Mouse (Mus musculus): ENCODE results near the gene Pcif1. TPM values are rescaled to one million over a fixed set of nuclear protein-coding genes. Genes with fewer than 3 reads are reported as not detected.

Gene Pcif1
- total RNA-seq, 2 experiments from 2014 or later = 42.1 to 43.3 TPM

DNA sequence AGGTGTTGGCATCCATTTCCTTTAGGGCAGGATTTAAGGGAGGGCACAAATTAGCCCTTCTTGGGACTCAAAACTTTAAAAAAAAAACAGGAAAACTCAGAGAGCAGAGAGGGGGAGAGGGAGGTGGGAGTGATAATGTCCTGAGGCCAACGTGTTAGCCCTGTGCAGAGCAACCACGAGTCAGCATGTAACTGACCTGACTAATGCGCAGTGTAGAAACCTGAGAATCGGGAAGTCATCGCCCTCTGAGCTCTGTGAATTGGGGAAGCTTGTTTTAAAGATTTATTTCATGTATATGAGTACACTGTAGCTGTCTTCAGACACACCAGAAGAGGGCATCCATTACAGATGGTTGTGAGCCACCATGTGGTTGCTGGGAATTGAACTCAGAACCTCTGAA, 37.7 kb downstream of the Pcif1 start:
- no peak for DNase-seq (ENCODE audit: low spot score in 2 of 2)

DNA sequence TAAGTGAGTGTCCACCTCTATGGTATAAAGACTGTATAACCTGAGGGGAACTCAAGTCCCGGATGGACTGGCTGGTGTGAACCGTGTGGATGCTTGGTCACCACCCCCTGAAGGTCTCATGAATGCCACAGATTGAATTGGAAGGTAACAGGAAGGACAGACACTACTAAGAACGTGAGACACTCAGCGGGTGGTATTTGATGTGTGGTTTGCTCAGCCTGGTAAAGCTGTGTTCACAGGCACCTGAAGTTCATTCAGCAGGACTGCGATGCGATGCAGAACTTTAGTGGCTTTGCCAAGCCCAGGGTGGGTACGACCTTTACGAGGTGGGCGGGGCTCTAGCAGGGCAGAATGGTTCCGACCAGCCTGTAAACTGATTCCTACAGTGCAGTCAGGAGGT, 38.3 kb downstream of the Pcif1 start:
- DNase-seq (ENCODE audit: low spot score in 2 of 2) = no peak

DNA sequence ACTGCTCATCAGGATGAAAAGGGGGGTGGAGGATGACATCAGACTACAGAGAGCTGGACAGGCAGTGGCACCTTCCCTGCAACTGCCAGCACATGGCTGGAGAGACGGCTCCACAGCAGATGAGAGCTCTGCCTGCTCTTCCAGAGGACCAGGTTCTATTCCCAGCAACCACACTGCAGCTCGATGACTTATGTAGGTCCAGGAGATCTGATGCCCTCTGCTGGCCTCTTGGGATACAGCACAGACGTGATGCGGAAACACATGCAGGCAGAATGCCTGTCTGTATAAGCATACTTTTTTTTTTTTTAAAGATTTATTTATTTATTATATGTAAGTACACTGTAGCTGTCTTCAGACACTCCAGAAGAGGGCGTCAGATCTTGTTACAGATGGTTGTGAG, 39.2 kb downstream of the Pcif1 start:
- no peak for DNase-seq (ENCODE audit: low spot score in 2 of 2)

DNA sequence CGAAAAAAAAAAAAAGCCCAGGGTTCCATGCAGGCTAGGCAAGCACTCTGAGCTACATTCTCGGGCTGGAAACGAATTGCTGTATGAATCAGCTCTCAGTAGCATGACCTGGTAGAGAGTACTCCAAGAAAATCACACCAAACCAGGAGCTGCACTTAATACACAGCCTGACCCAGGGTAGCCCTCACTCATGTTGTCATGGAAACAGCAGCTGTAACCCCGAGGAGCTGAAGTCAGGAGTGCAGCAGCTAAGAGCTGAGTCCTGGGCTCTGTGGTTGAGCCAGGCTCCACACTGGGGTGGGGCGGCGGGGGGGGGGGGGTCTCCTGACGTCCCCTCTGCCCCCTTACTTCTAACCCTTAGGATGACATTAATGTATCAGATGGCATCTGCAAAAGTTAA, 42.9 kb downstream of the Pcif1 start:
- no peak for DNase-seq (ENCODE audit: low spot score in 2 of 2)

DNA sequence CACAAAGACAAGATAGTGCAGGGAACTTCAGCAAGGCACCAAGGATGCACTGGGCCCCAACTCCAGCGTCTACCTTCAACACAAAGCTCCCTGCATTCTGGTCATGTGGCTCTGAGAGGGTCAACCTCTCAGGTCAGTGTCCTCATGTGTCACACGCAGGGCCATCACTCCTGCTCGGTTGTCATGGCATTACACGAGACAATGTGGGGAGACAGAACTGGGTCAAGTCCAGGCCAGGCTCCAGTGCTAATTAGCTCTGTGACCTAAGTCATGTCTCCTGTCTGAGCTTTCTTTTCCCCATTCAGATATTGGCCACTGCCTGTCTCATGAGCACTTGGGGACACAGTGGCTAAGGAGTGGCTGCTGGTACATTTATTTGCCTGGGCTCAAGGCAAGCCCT, 44.2 kb downstream of the Pcif1 start:
- no peak for DNase-seq (ENCODE audit: low spot score in 2 of 2)

DNA sequence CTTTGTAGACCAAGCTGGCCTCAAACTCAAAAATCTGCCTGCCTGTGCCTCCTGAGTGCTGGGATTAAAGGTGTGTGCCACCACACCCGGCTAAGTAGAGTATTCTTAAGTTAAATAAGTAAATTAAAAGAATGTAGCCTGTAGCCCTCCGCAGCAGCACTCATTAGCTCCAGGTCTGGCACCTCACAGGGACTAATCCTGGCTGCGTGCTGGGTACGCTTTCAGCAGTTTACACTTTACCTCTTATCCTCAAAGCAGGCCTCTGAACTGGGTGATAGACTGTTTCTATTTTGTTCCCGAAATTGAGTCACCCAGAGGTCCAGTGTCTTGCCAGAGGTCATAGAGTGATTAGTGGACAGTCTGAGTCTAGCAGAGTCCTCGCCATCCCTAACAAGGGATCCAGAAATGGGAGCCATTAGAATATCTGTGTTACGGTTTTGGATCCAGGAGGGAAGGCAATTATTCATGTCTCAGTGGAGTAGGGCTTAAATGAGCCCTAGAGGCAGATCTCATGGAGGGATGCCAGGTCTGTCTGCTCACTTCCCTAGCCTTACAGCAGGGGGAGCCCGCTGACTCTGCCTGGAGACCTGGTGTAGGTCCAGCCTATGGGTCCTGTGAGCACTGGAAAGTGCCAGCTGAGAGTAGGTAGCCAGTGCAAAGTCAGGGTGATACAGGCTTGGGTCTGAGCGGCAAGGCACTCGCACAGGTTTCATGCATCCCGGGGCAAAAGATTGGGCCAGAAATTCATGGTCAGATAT, 45.2 kb downstream of the Pcif1 start:
- peak; percentile 76 to 79 for DNase-seq (ENCODE audit: low spot score in 2 of 2)

DNA sequence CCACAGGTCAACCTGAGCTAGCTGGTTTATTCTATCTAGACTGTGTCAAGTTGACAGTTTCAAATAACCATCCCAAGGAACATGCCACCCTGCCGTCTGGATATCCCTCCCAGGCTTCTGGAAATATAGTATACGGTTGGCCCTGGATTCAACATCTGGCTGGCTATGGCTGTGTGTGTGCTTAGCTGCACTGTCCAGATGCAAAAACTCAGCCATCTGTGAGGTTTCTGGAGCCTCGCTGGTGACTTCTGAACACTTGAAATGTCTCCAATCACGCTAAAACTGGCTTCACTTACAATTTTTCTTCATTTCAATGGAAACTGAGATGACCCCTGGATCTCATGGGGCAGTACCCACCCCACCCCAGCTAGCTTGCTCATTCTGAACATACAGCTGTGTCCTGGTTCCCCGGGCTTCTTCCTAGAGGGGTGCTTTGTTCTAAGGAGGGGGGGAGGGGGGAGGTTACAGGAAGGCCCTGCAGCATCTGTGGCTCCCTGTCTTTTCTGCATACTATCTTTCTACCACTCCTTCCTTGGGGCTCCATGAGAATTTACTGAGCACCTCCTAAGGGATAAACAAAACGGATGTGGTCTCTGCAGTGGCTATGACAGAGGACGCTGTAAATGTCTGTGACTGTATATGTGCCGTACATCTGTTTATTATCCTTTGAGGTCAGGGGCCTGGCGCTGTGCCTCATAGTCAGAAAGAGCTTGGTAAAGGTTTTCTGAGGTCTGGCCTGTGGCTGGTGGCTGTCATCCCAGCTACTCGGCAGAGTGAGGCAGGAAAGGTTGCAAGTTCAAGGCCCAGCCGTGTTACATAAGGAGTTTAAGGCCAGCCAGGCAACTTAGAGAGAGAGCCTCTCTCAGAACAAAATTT, 51.8 kb downstream of the Pcif1 start:
- DNase-seq (ENCODE audit: low spot score in 2 of 2) = peak in 1 of 2 experiments; percentile 36

DNA sequence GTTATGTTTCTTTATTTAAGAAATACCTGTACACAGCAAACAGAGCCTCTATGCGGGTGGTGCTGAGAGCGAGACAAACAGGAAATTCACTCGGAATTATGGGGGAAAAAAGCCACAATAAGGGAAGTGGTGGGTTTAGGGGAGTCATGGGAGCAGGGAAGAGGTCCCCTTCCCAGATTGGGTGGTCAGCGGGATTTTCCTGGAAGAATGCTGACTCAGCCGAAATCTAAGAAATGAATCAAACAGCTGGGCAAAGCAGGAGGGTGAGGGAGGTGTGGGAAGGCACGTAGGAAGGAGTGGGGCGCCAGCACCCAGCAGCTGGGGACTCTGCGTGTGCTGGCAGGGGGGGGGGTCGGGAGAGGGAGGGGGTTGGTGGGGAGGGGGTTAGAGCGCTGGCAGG, 54.4 kb downstream of the Pcif1 start:
- DNase-seq (ENCODE audit: low spot score in 2 of 2) = no peak

DNA sequence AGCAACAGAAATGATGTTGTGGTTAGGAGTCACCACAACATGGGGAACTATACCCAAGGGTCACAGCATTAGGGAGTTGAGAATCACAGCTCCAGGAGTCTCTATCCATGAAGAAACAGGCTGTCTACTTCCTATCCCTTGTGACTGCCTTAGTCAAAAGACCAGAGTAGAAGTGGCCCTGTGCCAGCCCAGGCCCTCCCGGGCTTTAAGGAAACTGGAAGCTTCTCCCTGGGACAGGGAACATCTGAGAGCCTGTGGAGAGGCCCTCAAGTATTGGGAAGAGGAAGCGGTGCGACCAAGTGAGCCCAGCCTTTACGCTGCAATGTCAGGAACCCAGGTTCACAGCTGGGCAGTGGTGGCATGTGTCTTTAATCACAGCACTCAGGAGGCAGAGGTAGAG, 56.9 kb downstream of the Pcif1 start:
- DNase-seq (ENCODE audit: low spot score in 2 of 2) = no peak

DNA sequence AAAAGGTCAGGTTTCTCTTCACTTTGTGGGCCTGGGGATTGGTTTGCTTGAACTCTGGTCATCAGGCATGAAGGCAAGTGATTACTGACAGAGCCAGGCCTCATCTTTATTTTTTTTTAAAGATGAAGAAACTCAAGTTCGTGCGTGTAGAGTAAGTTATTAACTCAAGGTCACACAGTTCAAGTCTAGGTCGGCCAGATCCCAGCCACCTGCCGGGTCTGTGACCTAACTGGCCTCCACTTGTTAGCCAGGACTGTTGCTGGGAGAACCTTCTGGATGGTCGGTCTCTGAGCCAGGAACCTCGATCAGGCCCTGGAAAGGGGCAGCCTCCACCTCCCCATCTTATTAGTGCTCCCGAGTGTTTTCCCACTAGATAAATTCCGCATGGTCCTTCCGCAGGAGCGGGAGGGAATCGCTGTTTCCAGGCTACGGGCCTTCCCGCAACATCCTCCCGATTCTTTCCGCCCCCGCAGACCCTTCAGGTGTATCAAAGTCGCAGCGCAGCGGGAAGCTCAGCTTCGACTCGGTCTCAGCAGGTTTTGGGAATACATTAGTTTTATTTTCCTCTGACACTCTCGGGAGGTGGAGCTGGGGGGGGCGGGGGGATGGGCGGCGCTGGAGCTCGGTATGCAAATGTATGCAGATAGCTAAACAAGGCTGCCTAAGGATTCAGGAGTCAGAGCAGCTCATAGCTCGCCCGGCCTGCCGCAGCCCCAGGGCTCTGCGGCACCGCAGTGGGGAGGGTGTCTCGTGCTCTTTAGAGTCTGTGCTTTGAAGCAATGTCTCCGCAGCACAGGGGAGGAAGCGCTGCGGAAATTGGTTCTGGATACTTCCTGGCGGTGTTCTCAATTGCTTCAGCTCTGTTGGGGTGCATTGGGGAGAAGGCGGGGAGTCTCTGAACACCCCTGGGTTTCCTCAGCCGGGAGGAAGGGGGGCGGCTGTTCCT, 59.3 kb downstream of the Pcif1 start:
- DNase-seq (ENCODE audit: low spot score in 2 of 2) = no peak

DNA sequence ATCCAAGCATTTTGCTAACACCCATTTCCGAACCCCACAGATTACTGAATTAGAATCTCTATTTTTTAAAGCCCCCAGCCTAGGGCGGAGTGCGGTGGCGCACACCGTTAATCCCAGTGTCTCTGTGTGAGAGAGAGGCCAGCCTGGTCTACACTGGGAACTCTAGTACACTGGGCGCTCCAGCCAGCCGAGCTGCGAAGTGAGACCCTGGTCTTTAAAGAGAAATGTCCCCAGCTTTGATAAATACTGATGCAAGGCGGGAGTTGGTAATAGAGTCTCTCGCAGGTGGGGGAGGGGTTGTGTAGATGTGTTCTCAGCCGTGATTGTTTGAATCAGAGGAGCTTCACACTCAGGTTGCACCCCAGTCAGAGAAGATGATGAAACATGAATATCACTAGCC, 60.0 kb downstream of the Pcif1 start:
- no peak for DNase-seq (ENCODE audit: low spot score in 2 of 2)

DNA sequence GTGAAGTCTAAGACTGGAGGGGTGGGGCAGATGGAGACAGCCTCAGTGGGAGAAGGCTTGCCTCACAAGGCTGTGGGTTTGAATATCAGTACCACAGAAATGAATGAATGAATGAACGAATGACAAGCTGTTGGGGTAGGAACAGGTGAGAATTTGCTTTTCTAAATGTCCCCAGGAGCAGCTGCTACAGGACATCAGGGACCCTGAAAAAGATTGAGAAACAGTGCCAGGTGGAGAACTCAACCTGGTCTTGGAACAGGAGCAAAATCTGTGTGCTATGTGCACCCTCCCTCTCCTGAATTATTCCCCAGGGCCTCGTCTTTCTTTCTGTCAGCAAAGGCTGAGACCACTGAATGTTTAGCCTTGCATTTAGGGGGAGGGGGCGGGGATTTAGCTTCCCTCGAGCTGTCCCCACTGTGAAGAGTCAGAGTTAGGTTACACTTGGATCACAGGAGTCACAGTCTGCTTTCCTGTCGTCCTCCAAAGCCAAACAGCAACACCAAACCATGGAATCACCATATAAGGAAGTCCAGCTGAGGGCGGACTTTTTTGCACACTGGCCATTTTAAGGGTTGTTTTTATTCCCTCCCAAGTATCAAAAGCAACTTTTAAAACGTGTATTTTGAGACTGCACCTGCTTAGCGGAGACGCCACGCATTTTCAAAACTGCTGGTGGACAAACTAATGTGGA, 61.2 kb downstream of the Pcif1 start, which contains the start of gene Mmp9:
Gene Mmp9, plus strand, starts transcription at position 641 of the 691 bp plus-strand sequence.
- no peak for DNase-seq (ENCODE audit: low spot score in 2 of 2)

DNA sequence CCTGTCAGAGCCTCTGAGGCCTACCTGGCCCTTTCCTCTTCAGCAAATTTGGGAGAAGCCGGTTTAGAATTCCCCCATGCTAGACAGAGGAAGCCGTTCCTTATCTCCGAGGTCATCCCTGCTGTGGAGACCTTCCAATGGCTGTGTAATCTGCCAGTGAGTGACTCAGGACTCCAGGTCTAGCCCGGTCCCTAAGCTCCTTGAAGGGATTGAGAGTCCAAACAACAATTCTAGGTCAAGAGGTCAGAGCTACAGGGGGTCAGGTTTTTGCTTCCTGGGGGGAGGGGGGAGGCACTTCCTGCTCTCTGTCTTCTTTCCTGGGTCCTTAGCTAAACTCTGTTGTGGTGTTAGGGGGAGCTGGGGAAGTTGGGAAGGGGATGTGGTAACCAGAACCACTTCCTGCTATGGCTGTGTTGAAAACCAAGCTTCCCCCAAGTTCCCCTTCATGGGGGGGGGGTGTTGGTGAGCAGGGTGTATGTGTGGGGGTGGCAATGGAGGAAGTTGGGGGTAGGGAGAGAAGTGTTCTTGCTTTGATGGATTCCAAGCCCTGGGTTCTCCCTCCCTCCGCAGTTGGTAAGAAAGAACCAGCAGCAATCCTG, 63.7 kb downstream of the Pcif1 start:
- no peak for DNase-seq (ENCODE audit: low spot score in 2 of 2)

Other genes starting within 250 kb of the Pcif1 start
- gene Wfdc16, start 240.5 kb upstream of the Pcif1 start, total RNA-seq (2021) = not detected
- gene Wfdc10, start 223.3 kb upstream of the Pcif1 start, total RNA-seq (2021) = not detected
- gene Wfdc9, start 222.7 kb upstream of the Pcif1 start, total RNA-seq (2021) = not detected
- gene Wfdc11, start 205.2 kb upstream of the Pcif1 start, total RNA-seq (2021) = not detected
- gene Wfdc13, start 194.2 kb upstream of the Pcif1 start, total RNA-seq (2021) = not detected
- not detected for gene Spint4, start 180.8 kb upstream of the Pcif1 start, total RNA-seq (2021)
- gene Spint5, start 164.0 kb upstream of the Pcif1 start, total RNA-seq (2021) = not detected
- gene Wfdc3, start 133.4 kb upstream of the Pcif1 start, total RNA-seq (2021) = not detected
- gene Dnttip1, start 133.3 kb upstream of the Pcif1 start, total RNA-seq (2021) = 10 to 100 TPM; 40.8 to 40.9 TPM
- 10 to 100 TPM; 26.8 to 34.0 TPM for gene Ube2c, start 109.4 kb upstream of the Pcif1 start, total RNA-seq (2021)
- gene Tnnc2, start 99.3 kb upstream of the Pcif1 start, total RNA-seq (2021) = over 10,000 TPM; 10,138 to 10,688 TPM
- gene Snx21, start 93.5 kb upstream of the Pcif1 start, total RNA-seq (2021) = 10 to 100 TPM; 23.4 to 24.6 TPM
- gene Acot8, start 74.4 kb upstream of the Pcif1 start, total RNA-seq (2021) = 10 to 100 TPM; 12.8 to 14.0 TPM
- gene Zswim3, start 74.2 kb upstream of the Pcif1 start, total RNA-seq (2021) = 1 to 10 TPM; 1.5 to 1.6 TPM
- gene Zswim1, start 56.6 kb upstream of the Pcif1 start, total RNA-seq (2021) = 1 to 10 TPM; 4.7 to 5.9 TPM
- 1 to 10 TPM; 1.2 to 1.9 TPM for gene Spata25, start 50.8 kb upstream of the Pcif1 start, total RNA-seq (2021)
- gene Ctsa, start 46.4 kb upstream of the Pcif1 start, total RNA-seq (2021) = 10 to 100 TPM; 75.0 to 82.3 TPM
- 10 to 100 TPM; 38.5 to 41.9 TPM for gene Neurl2, start 45.8 kb upstream of the Pcif1 start, total RNA-seq (2021)
- gene Pltp, start 21.6 kb upstream of the Pcif1 start, total RNA-seq (2021) = 10 to 100 TPM in 1 of 2 experiments, 1 to 10 TPM in 1; 9.5 to 15.5 TPM
- gene Zfp335, start 32.5 kb downstream of the Pcif1 start, total RNA-seq (2021) = 10 to 100 TPM; 11.7 to 14.3 TPM
- gene Mmp9, start 61.5 kb downstream of the Pcif1 start, total RNA-seq (2021) = 1 to 10 TPM in 1 of 2 experiments, under 1 TPM in 1; 0.93 to 1.1 TPM
- gene Slc12a5, start 81.5 kb downstream of the Pcif1 start, total RNA-seq (2021) = under 1 TPM; 0.54 to 0.93 TPM
- gene Ncoa5, start 155.6 kb downstream of the Pcif1 start, total RNA-seq (2021) = 10 to 100 TPM; 31.4 to 34.4 TPM
- 1 to 10 TPM; 1.8 to 2.3 TPM for gene Cd40, start 176.3 kb downstream of the Pcif1 start, total RNA-seq (2021)
- not detected for gene 1700025C18Rik, start 211.4 kb downstream of the Pcif1 start, total RNA-seq (2021)